Mouse (Mus musculus): ENCODE measurements around the gene Hoxb5. TPM values are rescaled to one million over a fixed set of nuclear protein-coding genes. Genes with fewer than 3 reads are reported as not detected.

Gene Hoxb5
- polyA plus RNA-seq, 1 experiment from 2014 or later, result 216 TPM

DNA sequence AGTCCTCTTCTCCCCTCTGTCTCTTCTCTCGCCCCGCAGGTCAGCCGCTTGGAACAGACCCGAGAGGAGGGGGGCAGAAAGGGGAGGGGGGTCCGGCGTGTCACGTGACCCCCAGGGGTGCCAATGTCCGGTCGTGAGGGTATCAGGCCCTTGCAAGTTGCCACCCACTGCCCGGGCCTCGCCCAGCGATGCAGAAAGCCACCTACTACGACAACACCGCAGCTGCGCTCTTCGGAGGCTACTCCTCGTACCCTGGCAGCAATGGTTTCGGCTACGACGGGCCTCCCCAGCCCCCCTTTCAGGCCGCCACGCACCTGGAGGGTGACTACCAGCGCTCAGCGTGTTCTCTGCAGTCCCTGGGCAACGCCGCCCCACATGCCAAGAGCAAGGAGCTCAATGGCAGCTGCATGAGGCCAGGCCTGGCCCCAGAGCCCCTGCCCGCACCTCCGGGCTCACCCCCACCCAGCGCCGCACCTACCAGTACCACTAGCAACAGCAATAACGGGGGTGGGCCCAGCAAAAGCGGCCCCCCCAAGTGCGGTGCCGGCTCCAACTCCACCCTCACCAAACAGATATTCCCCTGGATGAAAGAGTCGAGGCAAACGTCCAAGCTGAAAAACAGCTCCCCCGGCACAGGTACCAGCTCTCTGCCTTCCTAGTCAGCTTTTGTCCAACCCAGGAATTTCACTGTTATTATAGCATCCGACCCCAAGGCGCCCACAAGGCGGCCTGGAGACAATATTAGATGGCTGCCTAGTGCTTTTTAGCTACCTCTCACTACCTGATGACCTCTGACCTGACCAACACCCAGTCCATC, 41.1 kb downstream of the Hoxb5 start:
- Histone ChIP-seq H3K27ac (peak overlapping the region; percentile 100), H3K4me1 (replicated peaks) (peaks cover 69% of the 10 kb centered on the region), H3K4me2 (peak overlapping the region; percentile 83), H3K27me3 (peaks cover 62% of the 10 kb centered on the region), H3K36me3 (peaks cover 13% of the 10 kb centered on the region), H3K9me3 (no peaks in the 10 kb centered on the region), H3K9ac (peak overlapping the region; percentile 99), H3K4me3 (peak overlapping the region; percentile 57)
- ATAC-seq (ENCODE audit: low FRiP score), result no peak
- WGBS, result 3% methylated on average over 39 of the region's 40 CpGs

DNA sequence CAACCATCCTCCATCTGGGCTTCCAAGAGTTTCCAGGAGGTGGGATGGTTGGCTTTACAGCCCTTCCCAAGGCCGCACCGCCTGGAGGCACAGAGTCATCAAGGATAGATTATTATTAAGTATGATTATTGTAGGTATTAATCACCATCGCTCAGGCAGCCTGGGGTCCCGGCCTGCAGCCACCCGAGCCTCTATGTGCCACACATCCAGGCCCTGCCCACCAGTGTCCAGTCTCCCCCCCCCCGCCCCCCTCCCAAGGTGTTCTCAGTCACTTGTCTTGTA, 41.7 kb downstream of the Hoxb5 start:
- H3K4me3 ChIP-seq, result peak overlapping the region; percentile 57
- H3K9ac ChIP-seq, result peak overlapping the region; percentile 99
- peak overlapping the region; percentile 83 for H3K4me2 ChIP-seq
- peak overlapping the region; percentile 100 for H3K27ac ChIP-seq
- no peak for ATAC-seq (ENCODE audit: low FRiP score)
- no peaks in the 10 kb centered on the region for H3K9me3 ChIP-seq
- H3K36me3 ChIP-seq, result peaks cover 13% of the 10 kb centered on the region
- peaks cover 70% of the 10 kb centered on the region for H3K4me1 ChIP-seq (replicated peaks)
- H3K27me3 ChIP-seq, result peaks cover 62% of the 10 kb centered on the region
- WGBS, result 0% methylated on average over 6 of the region's 6 CpGs

DNA sequence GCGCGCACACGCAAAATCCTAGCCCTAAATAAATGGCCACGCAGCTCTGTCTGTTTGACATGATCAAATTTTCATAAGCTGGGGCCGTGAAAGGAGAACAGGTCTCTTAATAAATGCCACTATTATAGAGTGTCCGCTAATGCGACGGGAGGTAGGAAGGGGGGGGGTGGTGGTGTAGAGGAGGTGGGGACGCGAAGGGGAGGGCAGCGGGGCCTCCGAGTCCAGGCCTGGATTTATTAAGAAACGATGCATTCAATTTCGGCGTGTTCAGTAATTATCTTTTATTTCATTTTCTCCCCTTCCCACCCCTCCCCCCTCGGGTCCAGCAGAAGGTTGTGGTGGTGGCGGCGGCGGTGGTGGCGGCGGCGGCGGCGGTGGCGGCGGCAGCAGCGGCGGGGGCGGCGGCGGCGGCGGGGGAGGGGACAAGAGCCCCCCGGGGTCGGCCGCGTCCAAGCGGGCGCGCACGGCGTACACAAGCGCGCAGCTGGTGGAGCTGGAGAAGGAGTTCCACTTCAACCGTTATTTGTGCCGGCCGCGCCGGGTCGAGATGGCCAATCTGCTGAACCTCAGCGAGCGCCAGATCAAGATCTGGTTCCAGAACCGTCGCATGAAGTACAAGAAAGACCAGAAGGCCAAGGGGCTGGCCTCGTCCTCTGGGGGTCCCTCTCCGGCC, 42.2 kb downstream of the Hoxb5 start:
- Histone ChIP-seq H3K9me3 (no peaks in the 10 kb centered on the region), H3K36me3 (peaks cover 13% of the 10 kb centered on the region), H3K4me2 (peak overlapping the region; percentile 83), H3K4me3 (peak overlapping the region; percentile 57), H3K27me3 (peaks cover 62% of the 10 kb centered on the region), H3K4me1 (replicated peaks) (peaks cover 70% of the 10 kb centered on the region), H3K27ac (peak overlapping the region; percentile 100), H3K9ac (peak overlapping the region; percentile 99)
- no peak for ATAC-seq (ENCODE audit: low FRiP score)
- under 1% methylated on average over 35 of the region's 56 CpGs for WGBS

GRCm38 (mm10) chr11:96345893-96346806, 43.0 kb downstream of the Hoxb5 start:
- peak overlapping the region; percentile 83 for H3K4me2 ChIP-seq
- peaks cover 77% of the 10 kb centered on the region for H3K4me1 ChIP-seq (replicated peaks)
- peak overlapping the region; percentile 57 for H3K4me3 ChIP-seq
- peak overlapping the region; percentile 99 for H3K9ac ChIP-seq
- H3K27ac ChIP-seq, result peak overlapping the region; percentile 100
- H3K36me3 ChIP-seq, result peaks cover 13% of the 10 kb centered on the region
- H3K9me3 ChIP-seq, result no peaks in the 10 kb centered on the region
- whole genome bisulfite sequencing, result 2% methylated on average over 45 of the region's 45 CpGs
- H3K27me3 ChIP-seq, result peaks cover 62% of the 10 kb centered on the region
- no peak for ATAC-seq (ENCODE audit: low FRiP score)

DNA sequence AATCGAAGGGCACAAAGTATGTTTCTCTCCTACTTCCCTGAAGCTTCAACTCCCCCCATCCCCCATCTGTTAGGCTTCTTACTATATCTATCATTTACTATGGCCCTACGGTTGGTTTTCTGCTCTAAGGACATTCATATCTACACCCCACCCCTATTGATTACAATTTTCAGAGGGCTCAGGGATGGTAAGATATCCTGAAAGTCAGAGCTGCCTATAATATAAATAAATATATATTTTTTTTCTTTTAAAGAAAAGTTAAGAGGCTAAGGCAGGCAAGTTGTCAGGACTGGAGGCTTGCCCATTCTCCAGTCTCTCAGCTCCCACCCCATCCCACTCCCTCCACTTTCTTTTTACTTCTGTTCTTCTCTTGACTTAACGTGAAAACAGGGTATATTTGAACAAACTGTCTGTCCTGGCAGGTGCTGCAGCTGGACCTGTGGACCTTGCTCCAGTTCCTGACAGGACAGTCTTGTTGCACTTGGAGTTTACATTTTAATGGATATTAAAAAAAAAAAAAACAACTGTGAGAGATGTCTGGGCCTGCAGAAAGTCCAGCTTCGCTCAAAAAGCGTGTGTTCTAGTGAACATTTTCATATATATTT, 43.9 kb downstream of the Hoxb5 start:
- H3K36me3 ChIP-seq, result peaks cover 13% of the 10 kb centered on the region
- peaks cover 78% of the 10 kb centered on the region for H3K4me1 ChIP-seq (replicated peaks)
- H3K4me3 ChIP-seq, result peak overlapping the region; percentile 57; the same call in 1 of the 2 replicates
- peak overlapping the region; percentile 99 for H3K9ac ChIP-seq
- no peak for ATAC-seq (ENCODE audit: low FRiP score)
- H3K27ac ChIP-seq, result peak overlapping the region; percentile 100
- WGBS, result 19% methylated on average over 5 of the region's 5 CpGs
- H3K4me2 ChIP-seq, result peak overlapping the region; percentile 83
- H3K9me3 ChIP-seq, result no peaks in the 10 kb centered on the region
- H3K27me3 ChIP-seq, result peaks cover 63% of the 10 kb centered on the region

DNA sequence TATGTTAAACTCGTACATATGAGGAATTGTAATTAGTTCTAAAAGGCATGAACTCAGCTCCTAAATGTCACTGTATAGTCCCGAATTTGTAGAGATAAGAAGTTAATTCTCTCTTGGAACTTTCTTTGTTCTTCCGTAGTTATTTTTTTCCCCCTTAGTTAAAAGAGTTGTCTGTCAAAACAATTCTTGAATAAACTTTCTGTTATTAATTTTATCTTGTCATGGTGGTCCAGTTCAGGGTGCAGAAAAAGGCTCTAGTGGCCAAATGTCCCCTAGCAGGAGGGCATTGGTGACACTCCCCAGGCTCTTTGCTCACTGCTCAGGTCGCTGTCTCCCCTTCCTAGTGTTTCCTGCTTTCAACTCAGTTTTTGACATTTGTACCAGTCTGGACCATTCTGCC, 44.6 kb downstream of the Hoxb5 start:
- Histone ChIP-seq H3K27me3 (peaks cover 65% of the 10 kb centered on the region), H3K4me3 (peak overlapping the region; percentile 7; the same call in 1 of the 2 replicates), H3K27ac (peak overlapping the region; percentile 100), H3K4me2 (peak overlapping the region; percentile 80), H3K36me3 (peaks cover 13% of the 10 kb centered on the region), H3K4me1 (replicated peaks) (peaks cover 78% of the 10 kb centered on the region), H3K9me3 (no peaks in the 10 kb centered on the region), H3K9ac (peak overlapping the region; percentile 100)
- ATAC-seq (ENCODE audit: low FRiP score), result no peak
- 7% methylated on average over 4 of the region's 4 CpGs for WGBS

GRCm38 (mm10) chr11:96348141-96348928, 45.2 kb downstream of the Hoxb5 start:
- H3K4me1 ChIP-seq (replicated peaks), result peaks cover 73% of the 10 kb centered on the region
- H3K4me2 ChIP-seq, result peak overlapping the region; percentile 80
- H3K27me3 ChIP-seq, result peaks cover 68% of the 10 kb centered on the region
- no peak for ATAC-seq (ENCODE audit: low FRiP score)
- peaks cover 16% of the 10 kb centered on the region for H3K36me3 ChIP-seq
- H3K9me3 ChIP-seq, result no peaks in the 10 kb centered on the region
- peak overlapping the region; percentile 100 for H3K9ac ChIP-seq
- WGBS, result 5% methylated on average over 21 of the region's 21 CpGs
- peak overlapping the region; percentile 24 for H3K4me3 ChIP-seq
- peak overlapping the region; percentile 100 for H3K27ac ChIP-seq

GRCm38 (mm10) chr11:96348988-96349387, 45.9 kb downstream of the Hoxb5 start:
- H3K36me3 ChIP-seq, result peaks cover 18% of the 10 kb centered on the region
- peak overlapping the region; percentile 24 for H3K4me3 ChIP-seq
- H3K27ac ChIP-seq, result peak overlapping the region; percentile 100
- no peak for ATAC-seq (ENCODE audit: low FRiP score)
- 7% methylated on average over 3 of the region's 3 CpGs for WGBS
- H3K27me3 ChIP-seq, result peaks cover 63% of the 10 kb centered on the region
- H3K4me2 ChIP-seq, result peak overlapping the region; percentile 80
- H3K9ac ChIP-seq, result peak overlapping the region; percentile 100
- H3K4me1 ChIP-seq (replicated peaks), result peaks cover 67% of the 10 kb centered on the region
- H3K9me3 ChIP-seq, result no peaks in the 10 kb centered on the region

GRCm38 (mm10) chr11:96349491-96350340, 46.6 kb downstream of the Hoxb5 start:
- Histone ChIP-seq H3K9ac (peak overlapping the region; percentile 100), H3K36me3 (peaks cover 13% of the 10 kb centered on the region), H3K27ac (peak overlapping the region; percentile 100), H3K4me3 (peak overlapping the region; percentile 24), H3K4me2 (peak overlapping the region; percentile 80), H3K27me3 (peaks cover 56% of the 10 kb centered on the region), H3K4me1 (replicated peaks) (peaks cover 60% of the 10 kb centered on the region), H3K9me3 (no peaks in the 10 kb centered on the region)
- 2% methylated on average over 14 of the region's 14 CpGs for WGBS
- ATAC-seq (ENCODE audit: low FRiP score), result no peak

DNA sequence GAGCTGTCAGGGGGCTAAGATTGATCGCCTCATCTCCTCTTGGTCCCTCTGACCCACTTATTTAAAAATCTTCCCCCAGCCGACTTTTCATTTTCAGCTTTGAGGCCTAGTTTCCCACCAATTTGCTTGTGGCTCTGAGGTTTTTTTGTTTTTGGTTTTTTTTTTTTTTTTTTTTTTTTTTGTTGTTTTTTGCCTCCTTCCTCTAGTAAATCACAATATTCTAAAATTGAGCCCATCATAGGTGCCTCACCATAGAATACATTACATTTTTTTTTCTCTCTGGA, 47.1 kb downstream of the Hoxb5 start, which contains the start of gene Hoxb2:
Gene Hoxb2 (plus strand): TSS at position 185 of the 284 bp plus-strand sequence.
- WGBS, result 3% methylated on average over 2 of the region's 2 CpGs
- H3K4me1 ChIP-seq (replicated peaks), result peaks cover 54% of the 10 kb centered on the region
- no peaks in the 10 kb centered on the region for H3K9me3 ChIP-seq
- peaks cover 52% of the 10 kb centered on the region for H3K27me3 ChIP-seq
- peak within 1 kb of the TSS; percentile 100 for H3K9ac ChIP-seq
- peak within 1 kb of the TSS; percentile 81 for H3K4me3 ChIP-seq
- peak within 1 kb of the TSS; percentile 100 for H3K27ac ChIP-seq
- H3K4me2 ChIP-seq, result peak within 1 kb of the TSS; percentile 80
- H3K36me3 ChIP-seq, result peaks cover 11% of the 10 kb centered on the region
- no peak for ATAC-seq (ENCODE audit: low FRiP score)
